Mouse (Mus musculus): ENCODE results near the gene Prss35.

Gene Prss35

GRCm38 (mm10) chr9:86798129-86798528 is 54.7 kb downstream of the Prss35 start:
- no peak for DNase-seq (ENCODE audit: extremely low read depth, low read depth, low spot score)

GRCm38 (mm10) chr9:86798686-86799085 is 55.2 kb downstream of the Prss35 start:
- DNase-seq (ENCODE audit: extremely low read depth, low read depth, low spot score) = no peak

GRCm38 (mm10) chr9:86799099-86799498 is 55.6 kb downstream of the Prss35 start:
- DNase-seq (ENCODE audit: extremely low read depth, low read depth, low spot score) = no peak

- no peak for DNase-seq (ENCODE audit: extremely low read depth, low read depth, low spot score)
Measured at GRCm38 (mm10) chr9:86800600-86801163, 57.2 kb downstream of the Prss35 start.

All from fat pad, adult 2 months (tissue).